Mouse (Mus musculus) adrenal gland, adult 2 months (tissue): ENCODE data around the gene Mgll. TPM values are rescaled to one million over a fixed set of nuclear protein-coding genes. Genes with fewer than 3 reads are reported as not detected.

Experiments used
- DNase-seq: peaks from one replicate; pipeline ENCODE4 v3.0.0; 2021
- long read RNA-seq: library from polyadenylated mRNA; stranded (forward); transcript quantifications from one replicate; pipeline ENCODE4 v2.0.0, GENCODE M21; 2021
- polyA plus RNA-seq: library from polyadenylated mRNA; depleted of rRNA; stranded (reverse); fragments of >200 nt; gene quantifications from 2 replicates; pipeline ENCODE4 v1.2.3, GENCODE M21; 2012; rRNA removed
- total RNA-seq, 2 experiments: library from RNA; stranded (reverse); gene quantifications; 2 replicates each; pipeline ENCODE4 v1.2.3; 2021

Mgll gene
- total RNA-seq, result 100 to 1,000 TPM; 192 to 194 TPM
- 360 and 467 TPM in 2 replicates for polyA plus RNA-seq
- long read RNA-seq, transcript Mgll-207 (8 exons, 3,991 nt), result minor isoform, 10 of 153 reads
- long read RNA-seq, transcript Mgll-204 (8 exons, 3,676 nt), result major isoform, 63 of 153 reads
- long read RNA-seq, partial matches to known transcripts, result 5 of 153 reads
- long read RNA-seq, other reads (novel, unspliced or antisense), result 70 of 153 reads

GRCm38 (mm10) chr6:88724313-88725195, at the start of gene Mgll:
Mgll (plus strand) TSS chr6:88724412.
- peak; percentile 90 for DNase-seq

- DNase-seq, result no peak
Observed at GRCm38 (mm10) chr6:88675815-88676214, 48.4 kb upstream of the Mgll start.

DNA sequence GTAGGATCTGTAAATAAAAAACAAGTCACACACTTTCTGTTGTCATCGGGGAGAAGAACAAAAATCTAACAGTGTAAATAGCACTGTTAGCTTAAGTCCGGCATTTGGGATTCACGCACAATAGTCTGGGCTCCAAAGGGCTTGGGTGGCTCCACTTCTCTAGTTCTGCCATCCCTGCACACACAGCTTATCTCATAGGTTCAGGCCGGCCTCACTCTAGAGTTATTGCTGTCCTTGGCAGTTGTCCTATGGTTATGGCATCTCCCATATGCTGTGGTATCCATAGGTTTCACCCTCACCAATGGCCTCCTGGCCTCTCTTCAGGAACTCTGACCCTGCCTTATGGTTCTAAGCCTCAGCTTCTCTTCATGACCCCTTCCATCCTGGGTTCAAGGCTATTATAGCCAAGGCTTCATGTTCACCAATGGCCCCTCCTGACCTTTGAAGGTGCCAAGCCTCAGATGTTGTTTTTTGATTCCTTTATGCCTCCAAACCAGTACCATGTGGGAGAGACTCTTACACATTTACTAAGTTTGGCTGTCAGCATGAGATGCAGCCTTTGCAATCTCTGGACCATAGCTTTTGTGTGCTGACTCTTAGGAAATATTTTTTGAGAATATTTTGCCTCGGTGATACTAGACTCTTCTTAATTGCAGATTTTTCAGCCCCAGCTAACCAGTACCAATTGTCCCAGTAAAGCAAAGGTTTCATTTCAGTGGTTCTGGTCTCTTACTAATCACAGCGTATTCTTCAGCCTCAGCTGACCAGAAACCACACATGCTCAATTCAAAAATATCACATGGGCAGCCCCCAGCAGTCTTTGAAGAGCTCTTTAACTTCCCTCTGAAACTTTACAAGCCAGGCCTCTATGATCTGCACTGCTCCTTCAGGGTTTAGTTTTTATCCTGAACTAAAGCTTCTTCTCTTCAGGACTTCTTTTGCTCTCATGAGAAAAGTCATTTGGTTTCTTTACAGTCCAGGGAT, 47.2 kb upstream of the Mgll start:
- no peak for DNase-seq

GRCm38 (mm10) chr6:88677738-88678137, 46.5 kb upstream of the Mgll start:
- DNase-seq, result no peak

- DNase-seq, result no peak
Observed at GRCm38 (mm10) chr6:88681026-88681425, 43.2 kb upstream of the Mgll start.

- no peak for DNase-seq
Observed at GRCm38 (mm10) chr6:88683380-88684053, 40.7 kb upstream of the Mgll start.

DNA sequence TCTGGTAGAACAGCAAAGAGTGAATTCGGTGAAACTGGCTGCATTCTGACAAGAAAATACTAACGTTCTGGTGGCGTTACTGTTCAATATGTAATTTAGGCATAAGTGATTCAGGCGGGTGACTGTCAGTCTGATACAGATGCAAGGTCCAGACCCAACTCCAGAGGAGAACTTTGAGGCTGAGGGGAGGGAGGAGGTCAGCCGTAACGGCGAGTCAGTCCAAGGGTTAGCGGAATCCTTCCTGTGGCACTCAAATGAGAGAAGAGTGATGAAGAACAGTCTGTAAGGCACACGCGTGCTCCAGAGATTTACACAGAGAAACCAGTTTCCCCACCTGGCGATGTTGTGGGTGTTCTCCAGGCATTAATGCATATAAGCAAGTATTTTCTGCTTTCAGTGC, 36.0 kb upstream of the Mgll start:
- no peak for DNase-seq

- DNase-seq, result no peak
Observed at GRCm38 (mm10) chr6:88688712-88689111, 35.5 kb upstream of the Mgll start.

DNA sequence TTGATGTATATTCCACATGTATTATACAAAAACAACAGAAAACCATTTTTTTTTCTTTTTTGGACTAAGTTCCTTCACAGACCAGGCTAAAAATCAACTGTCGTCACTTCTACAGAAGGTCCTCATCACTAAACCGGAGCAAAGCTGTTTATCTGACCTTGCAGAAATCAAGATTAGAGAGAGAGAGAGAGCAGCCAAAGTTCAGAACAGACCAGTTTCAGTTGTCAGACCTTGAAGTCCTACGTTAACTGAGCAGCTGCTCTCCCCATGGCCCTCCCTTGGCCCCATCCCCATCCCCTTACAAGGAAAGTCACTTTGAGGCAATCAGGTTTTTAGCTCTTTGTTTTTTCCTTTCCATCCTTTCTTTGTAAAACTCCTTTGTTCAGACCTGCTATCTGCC, 34.0 kb upstream of the Mgll start:
- peak; percentile 15 for DNase-seq

GRCm38 (mm10) chr6:88691361-88691760, 32.9 kb upstream of the Mgll start:
- no peak for DNase-seq

- DNase-seq, result no peak
Observed at GRCm38 (mm10) chr6:88702887-88703286, 21.3 kb upstream of the Mgll start.

DNA sequence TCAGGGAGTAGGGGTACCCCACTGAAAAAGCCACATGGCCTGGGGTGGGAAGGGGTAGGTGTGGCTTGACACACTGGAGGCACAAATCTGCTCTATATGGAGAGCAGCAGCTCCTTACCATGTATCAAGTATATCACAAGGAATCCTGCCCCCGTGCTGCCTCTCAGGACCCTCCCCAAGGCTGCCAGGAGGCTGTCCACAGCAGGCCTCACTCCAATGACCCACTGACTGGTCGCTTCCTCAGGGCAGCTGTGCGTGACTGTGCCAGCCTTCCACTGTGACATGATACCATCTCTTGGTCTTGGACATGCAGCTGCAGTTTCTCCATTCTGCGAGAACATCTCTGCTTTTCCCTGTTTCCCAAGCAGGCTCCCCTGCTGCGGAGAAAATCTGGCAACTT, 20.5 kb upstream of the Mgll start:
- no peak for DNase-seq

DNA sequence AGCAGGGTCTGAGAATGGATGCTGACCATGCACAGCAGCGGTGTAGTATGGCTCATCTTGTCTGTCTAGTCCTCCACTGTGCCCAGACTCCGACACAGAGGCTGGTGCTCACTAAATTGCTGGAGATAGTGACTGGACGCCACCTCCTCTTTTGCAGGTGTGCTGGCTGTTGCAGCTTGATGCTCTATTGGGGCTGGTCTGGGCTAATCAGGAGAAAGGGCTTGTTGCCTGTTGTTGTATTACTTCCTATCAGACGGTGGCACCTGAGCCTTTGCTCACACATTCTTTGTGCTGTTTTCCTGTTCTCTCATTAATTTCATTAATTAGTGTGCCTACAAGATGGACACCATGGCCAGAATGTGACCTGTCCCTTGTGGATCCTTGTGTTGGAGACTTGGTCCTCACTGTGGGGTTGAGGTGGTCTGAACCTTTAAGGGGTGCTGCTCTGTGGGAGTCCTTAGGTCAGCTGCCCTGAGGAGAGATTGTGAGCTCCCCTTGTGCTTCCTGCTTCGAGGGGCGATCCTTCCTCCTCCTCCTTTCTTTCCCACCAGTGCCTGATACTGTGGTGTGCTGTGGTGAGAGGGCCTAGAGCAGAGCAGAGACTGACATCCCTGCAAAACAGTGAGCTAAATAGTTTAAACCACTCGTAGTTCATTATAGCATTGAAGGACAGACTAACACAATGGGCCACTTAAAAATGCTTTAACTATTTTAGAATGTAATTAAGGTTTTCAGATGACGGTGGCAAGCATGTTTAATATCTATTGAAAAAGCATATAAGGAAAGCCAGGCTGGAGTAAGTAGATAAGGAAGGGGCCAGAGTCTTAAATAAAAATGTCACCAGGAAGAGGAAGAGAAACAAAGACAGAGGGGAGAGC, 15.6 kb upstream of the Mgll start:
- DNase-seq, result no peak

- DNase-seq, result no peak
Observed at GRCm38 (mm10) chr6:88709279-88709575, 15.0 kb upstream of the Mgll start.

- no peak for DNase-seq
Observed at GRCm38 (mm10) chr6:88711313-88711712, 12.9 kb upstream of the Mgll start.

- DNase-seq, result no peak
Observed at GRCm38 (mm10) chr6:88712083-88712482, 12.1 kb upstream of the Mgll start.

GRCm38 (mm10) chr6:88713320-88713719, 10.9 kb upstream of the Mgll start:
- no peak for DNase-seq

DNA sequence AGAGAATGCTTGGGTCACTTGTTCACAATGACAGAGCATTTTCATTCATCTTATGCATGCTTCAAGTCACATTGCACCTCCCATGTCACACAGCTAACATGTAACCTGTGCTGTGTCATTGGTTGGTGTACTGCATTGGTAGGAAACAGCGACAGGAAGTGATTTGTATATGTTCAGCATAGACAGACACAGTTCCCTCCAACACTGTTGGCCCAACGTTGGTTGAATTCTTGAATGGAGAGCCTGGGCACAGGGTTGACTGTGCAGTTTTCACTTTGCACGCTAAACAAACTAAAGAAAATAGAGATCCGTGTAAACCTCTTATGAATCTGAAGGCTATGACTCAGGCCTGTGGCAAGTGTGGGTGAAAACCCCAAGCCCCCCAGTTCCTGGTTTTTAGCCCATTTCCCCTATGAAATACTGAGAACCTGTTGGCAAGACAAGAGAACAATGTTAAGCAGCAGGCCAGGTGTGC, 10.0 kb upstream of the Mgll start:
- no peak for DNase-seq

DNA sequence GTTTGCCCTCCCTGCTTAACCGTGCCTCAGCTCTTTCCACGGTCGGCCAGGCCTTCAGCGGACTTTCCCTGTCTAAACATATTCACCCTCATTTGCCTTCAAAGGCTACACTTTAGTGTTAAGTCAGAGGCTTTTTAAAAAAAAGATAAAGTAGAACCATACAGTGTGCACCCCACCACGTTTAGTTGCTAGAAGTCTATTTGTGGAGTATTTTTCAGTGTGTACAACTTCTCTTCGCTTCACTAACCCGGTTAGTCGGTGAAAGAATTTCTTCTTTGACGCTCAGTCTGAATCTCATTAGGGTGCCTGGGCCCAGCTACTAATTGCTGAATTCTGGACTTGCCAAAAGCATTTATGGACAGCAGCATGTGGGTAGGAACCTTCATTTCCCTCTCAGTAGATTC, 8.8 kb upstream of the Mgll start:
- DNase-seq, result no peak

DNA sequence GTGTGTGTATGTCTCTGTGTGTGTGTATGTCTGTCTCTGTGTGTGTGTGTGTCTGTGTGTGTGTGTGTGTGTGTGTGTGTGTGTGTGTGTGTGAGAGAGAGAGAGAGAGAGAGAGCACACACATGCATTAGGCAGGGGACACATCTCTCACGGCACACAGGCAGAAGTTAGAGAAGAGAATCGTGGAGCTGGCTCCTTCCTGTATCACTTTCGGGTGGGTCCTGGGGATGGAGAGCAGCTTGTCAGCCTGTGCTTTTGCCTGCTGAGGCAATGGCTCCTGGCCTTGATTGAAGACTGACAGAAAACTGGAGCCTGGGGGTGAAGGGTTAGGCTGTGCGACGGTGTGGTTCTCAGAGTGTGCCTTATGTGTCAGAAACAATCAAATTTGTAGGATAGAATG, 8.2 kb upstream of the Mgll start:
- DNase-seq, result no peak
